Mouse (Mus musculus): ENCODE results near the gene Efcab5.

The Efcab5 gene

DNA sequence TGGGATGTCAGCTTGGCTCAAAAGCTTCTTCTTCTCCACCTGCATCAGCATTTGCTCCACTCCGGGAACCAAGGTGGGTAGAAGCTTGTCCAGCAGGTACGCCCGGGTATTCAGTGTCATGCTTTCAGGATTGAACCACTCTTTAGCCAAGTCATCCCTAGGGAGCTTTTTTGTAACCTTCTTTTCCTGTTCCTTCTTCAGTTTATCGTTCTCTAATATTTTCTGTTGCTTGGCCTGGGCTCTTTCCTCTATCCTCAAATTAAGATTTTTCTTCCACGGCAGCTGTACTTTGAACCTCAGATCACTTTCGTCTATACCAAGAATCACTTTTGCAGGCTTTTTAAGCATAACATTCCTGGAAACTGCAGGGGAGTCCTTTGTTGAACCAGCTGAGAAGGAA, at the start of gene Efcab5:
Gene Efcab5, minus strand, starts transcription at position 101 of the 400 bp plus-strand sequence.
- in situ Hi-C loops (cut with MboI, MseI): no loop called here

DNA sequence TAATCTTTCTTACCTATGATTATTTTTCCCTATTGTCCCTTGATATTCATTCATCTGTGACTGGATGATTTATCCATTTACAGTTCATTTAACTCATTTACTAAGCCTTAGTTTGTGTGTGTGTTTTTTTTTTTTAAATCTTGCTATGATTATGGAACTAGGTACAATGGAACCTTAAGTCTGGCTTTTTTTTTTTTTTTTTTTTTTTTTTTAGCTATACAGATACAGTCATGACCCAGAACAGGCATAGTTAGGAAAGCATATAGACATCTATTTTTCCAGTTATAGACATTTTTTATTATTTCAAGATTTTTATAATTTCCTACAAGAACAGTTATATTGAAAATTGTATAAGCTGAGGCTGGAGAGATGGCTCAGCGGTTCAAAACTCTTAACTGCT, 46.5 kb upstream of the Efcab5 start:
- in situ Hi-C loops (cut with MboI, MseI): no loop called here

DNA sequence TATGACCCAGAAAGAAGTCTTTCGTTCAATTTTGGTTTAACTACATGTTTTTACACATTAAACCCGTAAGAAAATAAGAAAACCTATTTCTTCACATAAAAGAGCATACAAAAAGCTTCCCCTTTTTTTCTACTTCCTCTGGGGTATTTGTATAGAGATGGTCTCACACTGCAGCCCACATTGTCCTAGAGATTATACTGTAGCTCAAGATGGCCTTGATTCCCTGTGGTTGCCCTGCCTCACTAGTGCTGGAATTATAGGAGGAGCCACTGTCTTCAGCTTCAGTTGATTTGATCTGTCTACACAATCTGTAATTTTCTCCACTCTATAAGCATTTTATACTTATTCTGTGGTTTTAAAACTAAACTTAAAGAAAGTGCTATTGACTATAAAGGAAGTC, 42.7 kb upstream of the Efcab5 start:
- in situ Hi-C loops (cut with MboI, MseI): no loop called here

DNA sequence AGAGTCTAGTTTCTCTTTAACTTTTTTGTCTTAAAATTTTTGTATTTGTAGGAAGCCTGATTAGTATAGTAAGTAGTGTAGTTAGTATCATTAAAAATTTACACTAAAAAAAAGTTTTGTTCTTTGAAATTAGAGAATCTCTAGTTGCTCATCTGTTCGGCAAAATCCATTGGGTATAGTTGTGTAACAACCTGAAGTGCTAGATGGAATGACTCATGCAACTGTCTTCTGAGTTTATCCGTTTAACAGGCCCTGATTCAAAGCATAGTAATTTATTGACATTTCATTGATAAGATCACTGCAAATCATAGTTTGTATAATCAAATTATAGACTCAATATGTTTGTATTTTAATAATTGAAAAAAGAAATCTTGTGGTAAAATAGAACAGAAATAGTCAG, 42.0 kb upstream of the Efcab5 start:
- in situ Hi-C loops (cut with MboI, MseI): no loop called here

DNA sequence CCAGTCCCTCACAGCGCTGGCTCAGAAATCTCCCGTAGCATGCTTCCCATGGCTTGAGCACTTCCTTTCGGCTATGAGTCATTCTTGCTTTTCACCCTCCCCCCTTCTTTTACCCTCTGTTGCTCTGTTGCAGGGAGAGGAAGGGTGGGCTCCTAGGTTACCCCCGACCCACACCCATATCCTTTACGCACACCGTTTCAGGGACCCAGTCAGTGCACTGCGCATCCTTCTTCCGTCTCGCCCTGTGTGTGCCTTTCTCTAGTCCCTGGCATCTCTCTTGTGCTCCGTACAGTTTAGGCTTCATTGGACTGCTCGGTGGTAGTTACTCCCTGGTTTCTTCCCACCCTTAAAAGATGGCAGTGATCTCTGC, 28.0 kb upstream of the Efcab5 start:
- in situ Hi-C loops (cut with MboI, MseI): no loop called here

DNA sequence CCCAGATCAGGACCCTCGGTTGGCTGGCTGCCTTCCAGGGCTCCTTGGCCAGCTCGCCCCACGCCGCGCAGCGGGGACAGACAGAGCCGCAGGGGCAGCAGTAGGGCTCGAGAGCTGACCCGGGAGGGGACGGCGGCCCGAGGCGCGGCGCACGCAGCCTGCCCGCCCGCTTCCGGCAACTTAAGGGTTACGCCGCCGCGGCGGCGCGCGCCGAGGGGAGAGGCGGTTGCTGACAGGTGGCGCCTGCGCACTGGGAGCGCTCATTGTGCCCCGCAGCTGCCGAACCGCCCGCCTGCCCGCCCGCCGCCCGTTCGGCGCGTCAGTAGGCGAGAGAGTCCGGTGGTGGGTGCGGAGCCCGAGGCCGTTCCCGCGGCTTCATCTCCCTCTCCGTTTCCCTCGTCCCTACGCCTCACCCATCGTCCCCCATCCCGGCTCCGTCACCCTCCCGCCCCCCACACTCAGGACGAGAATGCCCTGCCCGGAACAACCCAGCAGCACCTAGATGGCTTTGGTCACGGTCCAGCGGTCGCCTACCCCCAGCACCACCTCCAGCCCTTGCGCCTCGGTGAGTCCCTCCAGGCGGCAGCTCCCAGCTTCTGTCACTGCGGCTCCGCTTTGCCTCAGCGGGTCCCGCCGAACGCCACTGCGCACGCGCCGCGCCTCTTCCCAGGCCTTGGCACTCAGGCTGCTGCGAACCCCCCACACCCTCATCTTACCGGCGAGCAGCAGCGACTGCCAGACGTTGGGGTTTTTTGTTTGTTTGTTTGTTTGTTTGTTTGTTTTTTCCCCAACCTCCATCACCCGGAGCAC, 27.4 kb upstream of the Efcab5 start, which contains the start of gene Ssh2:
Gene Ssh2, plus strand, starts transcription at position 337 of the 810 bp plus-strand sequence.
- in situ Hi-C loops (cut with MboI, MseI): no loop called here

GRCm38 (mm10) chr11:77215483-77215882, 26.7 kb upstream of the Efcab5 start:
- in situ Hi-C loops (cut with MboI, MseI): no loop called here

DNA sequence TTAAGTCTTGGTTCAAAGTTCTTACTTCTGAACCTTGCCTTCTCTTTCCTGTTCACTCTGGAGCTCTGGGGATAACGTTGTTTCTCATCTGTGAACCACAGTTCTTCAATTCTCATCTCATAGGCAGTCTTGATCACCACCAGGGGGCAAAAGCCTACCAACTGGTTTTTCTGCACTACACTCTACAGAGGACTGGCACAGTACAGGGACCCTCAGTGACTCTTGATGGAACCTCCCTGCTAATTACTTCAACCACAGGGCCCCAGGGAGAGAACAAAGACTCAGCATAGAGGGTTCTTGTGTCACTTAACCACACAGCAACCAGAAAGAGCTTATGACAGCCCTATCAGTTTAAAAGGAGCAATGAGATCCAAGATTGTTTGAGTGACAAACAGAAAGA, 26.0 kb upstream of the Efcab5 start:
- in situ Hi-C loops (cut with MboI, MseI): no loop called here

DNA sequence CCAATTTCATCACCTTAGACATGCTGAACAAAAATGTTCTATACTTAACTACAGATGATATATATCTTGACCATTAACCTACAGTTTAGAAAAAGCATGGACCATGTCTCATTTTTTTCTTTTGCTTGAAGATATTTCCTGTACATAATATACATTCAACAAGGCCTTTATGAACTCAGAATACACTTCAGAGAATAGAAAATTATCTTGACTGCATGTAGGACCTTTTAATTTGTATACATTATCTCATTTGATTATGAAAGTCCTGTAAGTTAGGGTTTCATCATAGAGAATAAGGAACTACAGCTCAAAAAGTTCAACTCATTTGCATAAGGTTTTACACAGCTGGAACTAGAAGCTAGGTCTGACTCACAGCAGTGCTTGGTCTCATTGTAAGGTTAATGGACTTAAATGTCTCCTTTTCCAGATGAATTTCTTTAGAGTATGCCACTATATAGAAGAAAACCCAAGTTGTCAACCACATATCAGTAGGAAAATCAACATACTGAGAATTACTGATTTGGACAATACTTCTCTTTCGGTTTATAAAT, 25.4 kb upstream of the Efcab5 start:
- in situ Hi-C loops (cut with MboI, MseI): no loop called here

- in situ Hi-C loops (cut with MboI, MseI): no loop called here
These were observed 11.9 kb upstream of the Efcab5 start for GRCm38 (mm10) chr11:77200703-77201102.

GRCm38 (mm10) chr11:77199636-77200035, 10.9 kb upstream of the Efcab5 start:
- in situ Hi-C loops (cut with MboI, MseI): no loop called here

GRCm38 (mm10) chr11:77196181-77197143, 7.7 kb upstream of the Efcab5 start:
- in situ Hi-C loops (cut with MboI, MseI): no loop called here

DNA sequence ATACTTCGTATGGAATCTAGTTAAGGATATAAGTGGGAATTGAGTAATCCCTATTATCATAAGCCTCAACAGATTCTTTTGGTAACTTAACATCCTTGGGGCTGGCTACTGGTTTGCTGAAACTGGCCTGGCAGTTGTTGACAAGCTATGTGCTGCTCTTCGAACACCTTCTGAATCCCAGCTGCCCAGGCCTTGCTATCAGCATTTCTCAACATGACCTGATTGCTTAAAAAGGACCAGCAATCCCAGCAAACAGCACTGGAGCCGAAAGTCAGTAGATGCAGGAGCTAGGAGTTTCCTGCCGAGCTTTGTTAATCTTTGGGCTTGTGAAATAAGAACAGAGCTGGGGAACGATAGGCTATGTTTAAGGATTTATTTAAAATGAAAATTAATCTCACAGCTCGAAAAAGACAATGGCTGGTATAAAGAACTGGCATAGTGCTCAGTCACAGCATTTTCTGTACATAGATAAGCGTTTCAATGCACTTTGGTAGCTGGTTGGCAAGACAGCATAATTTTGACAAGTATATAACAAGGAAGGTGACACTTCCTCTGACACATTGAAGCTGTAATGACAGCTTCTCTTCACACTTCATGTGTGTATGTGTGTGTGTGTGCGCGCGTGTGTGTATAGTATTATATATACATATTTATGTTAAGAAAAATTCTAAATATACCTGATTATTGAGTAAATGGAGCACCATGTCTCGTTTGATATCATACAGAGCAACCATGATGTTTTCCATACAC, 6.8 kb upstream of the Efcab5 start:
- in situ Hi-C loops (cut with MboI, MseI): no loop called here

DNA sequence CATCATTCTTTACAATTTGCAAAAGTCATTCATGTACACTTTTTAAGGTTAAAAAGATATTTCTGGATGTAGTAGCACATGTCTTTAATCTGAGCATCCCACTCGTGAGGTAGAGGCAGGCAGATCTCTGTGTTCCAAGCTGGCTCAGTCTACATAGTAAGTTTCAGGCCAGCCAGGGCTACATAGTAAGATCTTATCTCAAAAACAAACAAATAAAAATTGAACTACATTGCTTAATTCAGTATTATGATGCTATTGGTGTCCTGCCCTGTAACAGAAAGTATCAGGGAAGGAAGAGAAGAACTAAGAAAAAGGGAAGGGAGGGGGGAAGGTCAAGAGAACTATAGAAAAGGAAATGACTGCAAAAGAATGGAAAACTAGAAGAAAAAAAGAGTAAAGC, 6.0 kb upstream of the Efcab5 start:
- in situ Hi-C loops (cut with MboI, MseI): no loop called here

DNA sequence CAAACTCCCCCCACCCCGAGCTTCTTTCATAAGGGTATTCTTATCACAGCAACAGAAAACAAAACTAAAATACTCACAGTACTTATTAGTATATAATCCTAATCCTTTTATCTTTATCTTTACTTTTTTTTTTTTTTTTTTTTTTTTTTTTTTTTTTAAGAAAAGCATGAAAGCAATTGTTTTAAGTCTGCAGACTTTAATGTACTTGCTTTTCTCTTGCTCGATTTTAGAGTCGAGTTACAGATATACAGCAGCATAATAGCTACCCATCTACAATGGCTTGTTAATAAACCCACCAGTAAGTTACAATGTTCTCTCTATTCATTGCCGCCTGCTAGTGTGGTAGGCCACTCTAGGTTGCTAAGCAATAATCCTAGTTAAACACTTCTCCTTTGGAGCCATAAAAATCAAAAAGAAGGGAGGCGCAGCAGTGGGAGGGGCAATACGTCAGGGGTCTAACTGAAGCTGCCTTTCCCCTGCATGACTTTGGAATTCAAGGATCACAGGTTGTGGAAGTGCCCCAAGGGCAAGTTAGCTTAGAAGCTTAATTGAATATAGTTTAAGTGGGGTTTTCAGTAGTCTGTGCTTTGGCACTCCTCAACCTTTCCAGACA, 5.3 kb upstream of the Efcab5 start:
- in situ Hi-C loops (cut with MboI, MseI): no loop called here

- in situ Hi-C loops (cut with MboI, MseI): no loop called here
These were observed 4.6 kb upstream of the Efcab5 start for GRCm38 (mm10) chr11:77193410-77193809.

GRCm38 (mm10) chr11:77184926-77185325, 3.8 kb downstream of the Efcab5 start:
- in situ Hi-C loops (cut with MboI, MseI): no loop called here

DNA sequence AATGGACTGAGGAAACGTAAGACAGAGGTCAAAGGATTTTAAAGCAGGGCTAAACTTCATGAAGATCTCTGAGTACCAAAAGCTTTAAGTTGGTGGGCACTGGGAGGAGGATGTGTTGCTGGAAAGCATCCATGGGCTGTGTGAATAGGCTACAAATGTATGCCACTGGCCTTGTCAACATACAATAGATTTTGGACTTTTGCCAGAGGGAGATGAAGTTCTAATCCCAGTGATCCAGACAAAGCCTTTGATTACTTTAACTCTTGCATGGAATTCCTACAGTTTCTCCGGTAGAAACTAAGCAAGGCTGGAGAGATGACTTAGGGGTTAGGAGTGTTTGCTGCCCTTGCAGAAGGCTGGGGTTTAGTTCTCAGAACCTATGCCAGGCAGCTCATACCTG, 6.2 kb downstream of the Efcab5 start:
- in situ Hi-C loops (cut with MboI, MseI): no loop called here

- in situ Hi-C loops (cut with MboI, MseI): no loop called here
These were observed 6.7 kb downstream of the Efcab5 start for GRCm38 (mm10) chr11:77182041-77182440.

DNA sequence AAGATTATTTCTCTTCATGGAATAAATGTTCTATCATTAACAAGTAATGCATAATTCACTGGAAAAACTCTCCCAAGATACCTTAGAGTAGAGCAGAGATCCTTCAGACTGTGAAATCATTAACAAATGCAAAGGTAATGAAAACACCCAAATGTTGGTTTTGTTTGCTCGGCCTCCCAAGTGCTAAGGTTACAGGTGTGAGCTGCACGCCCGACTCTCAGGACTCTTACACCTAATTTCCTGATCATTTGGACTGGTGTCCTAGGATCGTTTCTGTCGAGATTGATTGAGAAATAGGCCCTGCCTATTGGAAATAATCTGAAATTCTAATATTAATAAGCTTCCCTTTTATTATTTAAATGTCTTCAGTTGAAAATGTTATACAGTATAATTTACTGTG, 7.2 kb downstream of the Efcab5 start:
- in situ Hi-C loops (cut with MboI, MseI): no loop called here

DNA sequence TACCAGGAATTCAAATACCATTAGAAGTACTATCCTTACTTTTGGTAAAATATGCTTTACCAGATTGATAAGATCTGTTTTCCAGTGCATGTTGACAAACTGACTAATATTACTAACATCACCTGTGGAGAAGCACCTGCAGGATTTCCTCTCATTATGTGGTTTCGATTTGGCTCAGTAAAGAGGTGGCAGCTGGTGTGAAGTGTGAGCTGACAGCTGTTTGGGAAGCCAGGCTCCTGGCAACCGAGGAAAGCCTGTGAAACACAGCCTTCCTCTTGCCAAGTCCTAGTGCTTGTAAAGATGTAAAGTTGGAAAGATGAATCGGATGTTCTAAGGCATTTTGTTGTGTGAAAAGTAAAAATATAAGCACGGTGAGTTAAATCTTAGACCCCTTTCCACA, 7.9 kb downstream of the Efcab5 start:
- in situ Hi-C loops (cut with MboI, MseI): no loop called here
